Mouse (Mus musculus): ENCODE data around the gene Asf1a. TPM values are rescaled to one million over a fixed set of nuclear protein-coding genes. Genes with fewer than 3 reads are reported as not detected.
"Not testable (repeated sequence)": the region's sequence is repeated elsewhere in the genome, so short reads cannot be mapped to it uniquely, and the experiment has no call there.

Gene Asf1a
- polyA plus RNA-seq, 1 experiment from 2014 or later, result 126 TPM

DNA sequence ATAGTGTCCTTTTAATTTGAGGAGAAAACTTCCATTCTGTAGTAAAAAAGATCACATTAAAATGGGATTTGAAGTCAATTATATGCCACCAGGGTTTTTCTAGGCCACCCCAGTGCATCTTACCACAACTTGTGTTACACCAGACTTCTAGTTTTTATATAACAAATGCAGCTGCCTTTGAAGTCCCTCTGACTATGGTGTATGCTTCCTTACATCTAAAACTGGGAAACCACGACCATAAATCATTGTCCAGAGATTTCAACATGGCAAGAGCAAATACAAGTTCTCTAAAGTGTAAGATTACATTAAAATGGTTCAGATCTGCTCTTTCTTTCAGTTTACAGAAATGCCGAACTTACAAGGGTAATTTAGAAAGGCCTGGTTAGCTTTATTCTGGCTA lies 11.7 kb downstream of the Asf1a start:
- ATAC-seq (replicated peaks; ENCODE audit: low FRiP score, low read depth) (no peak), DNase-seq (ENCODE audit: low spot score) (no peak)
- Histone ChIP-seq H3K4me1 (replicated peaks; ENCODE audit: insufficient read depth, low read length) (no peaks in the 10 kb centered on the region), H3K4me3 (replicated peaks; ENCODE audit: low read depth, low read length) (no peak overlapping the region), H3K9me3 (replicated peaks; ENCODE audit: low read length) (no peaks in the 10 kb centered on the region), H3K9ac (ENCODE audit: low read depth, low read length) (no peak overlapping the region), H3K27me3 (ENCODE audit: insufficient read depth, low read length) (no peaks in the 10 kb centered on the region), H3K4me2 (ENCODE audit: low read length) (no peak overlapping the region), H3K27ac (no peak overlapping the region), H3K36me3 (ENCODE audit: insufficient read depth, low read length) (peaks cover 42% of the 10 kb centered on the region)
- no peak for TF ChIP-seq CTCF (IDR thresholded peaks at IDR 0.05; ENCODE audit: low read depth)
- 58% methylated on average over 2 of the region's 2 CpGs for WGBS

DNA sequence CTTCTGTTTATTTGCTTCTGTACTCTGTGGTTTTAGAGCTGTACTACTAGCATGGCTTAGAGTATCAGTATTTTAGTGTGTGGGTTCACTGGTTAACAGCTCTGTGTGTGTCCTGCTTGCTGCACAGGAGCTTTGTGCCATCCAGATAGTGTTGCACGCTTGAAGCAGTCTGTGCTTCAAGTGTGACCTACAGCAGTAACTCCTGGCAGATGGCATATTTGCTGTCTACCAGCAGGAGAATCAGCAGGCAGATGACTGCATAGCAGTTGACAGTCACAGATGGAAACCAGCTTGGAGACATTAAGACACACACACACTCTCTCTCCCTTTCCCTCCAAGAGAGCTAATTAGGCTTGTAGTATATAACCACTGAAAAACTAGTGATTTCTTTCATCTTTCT lies 15.6 kb downstream of the Asf1a start:
- H3K9me3 ChIP-seq (replicated peaks; ENCODE audit: low read length), result no peaks in the 10 kb centered on the region
- H3K9ac ChIP-seq (ENCODE audit: low read depth, low read length), result no peak overlapping the region
- H3K4me2 ChIP-seq (ENCODE audit: low read length), result no peak overlapping the region
- 67% methylated on average over 1 of the region's 1 CpGs for WGBS
- H3K4me3 ChIP-seq (replicated peaks; ENCODE audit: low read depth, low read length), result no peak overlapping the region
- no peak overlapping the region for H3K27ac ChIP-seq
- no peaks in the 10 kb centered on the region for H3K27me3 ChIP-seq (ENCODE audit: insufficient read depth, low read length)
- ATAC-seq (replicated peaks; ENCODE audit: low FRiP score, low read depth) (no peak), DNase-seq (ENCODE audit: low spot score) (no peak)
- H3K4me1 ChIP-seq (replicated peaks; ENCODE audit: insufficient read depth, low read length), result no peaks in the 10 kb centered on the region
- TF ChIP-seq CTCF (IDR thresholded peaks at IDR 0.05; ENCODE audit: low read depth), result no peak
- H3K36me3 ChIP-seq (ENCODE audit: insufficient read depth, low read length), result peaks cover 28% of the 10 kb centered on the region; the same call in 1 of the 2 replicates

DNA sequence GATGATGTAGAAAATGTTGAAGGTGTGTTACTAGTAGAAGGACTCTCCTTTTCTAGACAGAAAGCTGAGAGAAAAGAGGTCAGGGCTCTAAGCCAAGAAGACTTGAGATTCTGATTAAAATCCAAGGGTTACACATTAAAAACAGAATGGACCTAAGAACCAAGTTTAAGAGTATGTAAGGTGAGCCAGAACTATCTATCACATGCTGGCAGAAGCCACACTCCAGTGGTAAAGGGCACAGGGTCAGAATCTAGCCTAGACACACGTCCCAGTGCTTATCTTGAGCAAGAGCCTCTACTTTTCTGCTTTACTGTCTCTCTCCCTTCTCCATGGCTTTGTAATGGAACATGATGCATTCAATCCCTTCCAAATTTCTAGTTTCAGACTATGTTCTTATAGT lies 17.4 kb downstream of the Asf1a start:
- Histone ChIP-seq H3K4me2 (ENCODE audit: low read length) (no peak overlapping the region), H3K9me3 (replicated peaks; ENCODE audit: low read length) (no peaks in the 10 kb centered on the region), H3K27ac (no peak overlapping the region), H3K9ac (ENCODE audit: low read depth, low read length) (no peak overlapping the region), H3K27me3 (ENCODE audit: insufficient read depth, low read length) (no peaks in the 10 kb centered on the region), H3K4me1 (replicated peaks; ENCODE audit: insufficient read depth, low read length) (no peaks in the 10 kb centered on the region), H3K4me3 (replicated peaks; ENCODE audit: low read depth, low read length) (no peak overlapping the region), H3K36me3 (ENCODE audit: insufficient read depth, low read length) (peaks cover 25% of the 10 kb centered on the region; the same call in 1 of the 2 replicates)
- 28% methylated on average over 1 of the region's 1 CpGs for WGBS
- ATAC-seq (replicated peaks; ENCODE audit: low FRiP score, low read depth) (no peak), DNase-seq (ENCODE audit: low spot score) (no peak)
- no peak for TF ChIP-seq CTCF (IDR thresholded peaks at IDR 0.05; ENCODE audit: low read depth)

DNA sequence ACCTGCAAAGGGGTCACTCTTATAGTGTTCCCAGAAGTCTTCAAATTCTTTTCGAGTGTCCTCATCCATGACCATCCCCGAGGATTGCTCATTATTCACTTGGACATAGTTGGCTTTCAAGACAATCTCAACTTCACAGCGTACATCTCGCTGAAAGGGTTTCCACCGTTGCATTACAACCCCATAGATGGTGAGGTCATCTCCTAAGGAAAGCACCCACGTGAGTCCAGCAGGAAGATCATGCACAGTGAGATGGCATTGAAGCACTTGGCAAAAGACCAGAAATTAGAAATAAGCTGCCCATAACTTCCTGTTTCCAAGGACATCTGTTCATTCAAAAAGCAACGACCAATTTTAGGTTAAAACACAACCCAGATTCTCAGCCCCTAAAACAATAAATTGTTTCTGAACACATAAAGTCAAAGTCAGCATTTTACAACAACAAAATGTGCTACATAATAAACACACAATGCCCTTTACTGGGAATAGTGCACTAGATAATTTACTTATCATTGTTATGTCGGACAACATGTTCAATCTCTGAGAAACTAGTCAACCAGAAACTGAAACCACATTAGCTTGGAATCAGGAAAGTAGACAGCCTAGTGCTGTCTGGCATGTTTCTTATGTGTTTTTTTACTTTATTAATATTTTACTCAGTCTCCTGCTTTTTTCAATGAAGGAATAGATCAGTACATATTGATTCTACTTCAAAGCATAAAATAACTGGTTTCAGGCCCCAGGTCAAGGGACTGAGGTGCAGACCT lies 19.5 kb downstream of the Asf1a start:
- DNase-seq (ENCODE audit: low spot score), result no peak
- 76% methylated on average over 8 of the region's 8 CpGs for WGBS
- no peak overlapping the region for H3K4me2 ChIP-seq (ENCODE audit: low read length)
- no peaks in the 10 kb centered on the region for H3K27me3 ChIP-seq (ENCODE audit: insufficient read depth, low read length)
- H3K9me3 ChIP-seq (replicated peaks; ENCODE audit: low read length), result no peaks in the 10 kb centered on the region
- H3K27ac ChIP-seq, result no peak overlapping the region
- H3K9ac ChIP-seq (ENCODE audit: low read depth, low read length), result no peak overlapping the region
- no peaks in the 10 kb centered on the region for H3K4me1 ChIP-seq (replicated peaks; ENCODE audit: insufficient read depth, low read length)
- no peak for TF ChIP-seq CTCF (IDR thresholded peaks at IDR 0.05; ENCODE audit: low read depth)
- H3K36me3 ChIP-seq (ENCODE audit: insufficient read depth, low read length), result peaks cover 18% of the 10 kb centered on the region; the same call in 1 of the 2 replicates
- no peak overlapping the region for H3K4me3 ChIP-seq (replicated peaks; ENCODE audit: low read depth, low read length)
- ATAC-seq (replicated peaks; ENCODE audit: low FRiP score, low read depth), result no peak

- Histone ChIP-seq H3K27ac (peak overlapping the region; percentile 97), H3K36me3 (ENCODE audit: insufficient read depth, low read length) (no peaks in the 10 kb centered on the region), H3K27me3 (ENCODE audit: insufficient read depth, low read length) (no peaks in the 10 kb centered on the region), H3K4me3 (replicated peaks; ENCODE audit: low read depth, low read length) (peak overlapping the region; percentile 82), H3K4me2 (ENCODE audit: low read length) (peak overlapping the region; percentile 64), H3K9ac (ENCODE audit: low read depth, low read length) (peak overlapping the region; percentile 88), H3K9me3 (replicated peaks; ENCODE audit: low read length) (no peaks in the 10 kb centered on the region), H3K4me1 (replicated peaks; ENCODE audit: insufficient read depth, low read length) (no peaks in the 10 kb centered on the region)
- TF ChIP-seq CTCF (IDR thresholded peaks at IDR 0.05; ENCODE audit: low read depth), result peak; percentile 65
- WGBS, result under 1% methylated on average over 67 of the region's 67 CpGs
- peak; percentile 92 for DNase-seq (ENCODE audit: low spot score)
- ATAC-seq (replicated peaks; ENCODE audit: low FRiP score, low read depth), result peak; percentile 81
Observed at GRCm38 (mm10) chr10:53629247-53629917, 32.8 kb downstream of the Asf1a start.

DNA sequence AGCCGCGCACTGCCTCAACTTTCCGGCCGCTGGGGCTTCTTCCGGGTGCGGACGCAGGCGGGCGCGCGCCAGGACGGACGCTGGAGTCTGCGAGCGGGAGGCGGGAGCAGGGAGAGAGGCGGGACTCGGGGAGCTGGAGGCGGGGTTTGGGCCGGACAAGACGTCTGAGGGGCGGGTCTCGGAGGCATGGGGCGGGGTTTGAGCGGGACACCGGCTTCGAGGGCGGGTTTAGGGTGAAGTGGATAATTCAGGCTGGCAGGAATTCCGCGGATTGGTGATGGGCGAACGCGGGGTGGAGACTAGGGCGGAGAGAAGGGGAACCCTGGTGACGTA lies 33.3 kb downstream of the Asf1a start:
- H3K4me3 ChIP-seq (replicated peaks; ENCODE audit: low read depth, low read length), result peak overlapping the region; percentile 82
- no peaks in the 10 kb centered on the region for H3K36me3 ChIP-seq (ENCODE audit: insufficient read depth, low read length)
- H3K9ac ChIP-seq (ENCODE audit: low read depth, low read length), result peak overlapping the region; percentile 88
- 1% methylated on average over 35 of the region's 35 CpGs for WGBS
- DNase-seq (ENCODE audit: low spot score) (peak; percentile 98), ATAC-seq (replicated peaks; ENCODE audit: low FRiP score, low read depth) (peak; percentile 97)
- H3K27me3 ChIP-seq (ENCODE audit: insufficient read depth, low read length), result no peaks in the 10 kb centered on the region
- peak overlapping the region; percentile 64 for H3K4me2 ChIP-seq (ENCODE audit: low read length)
- no peak for TF ChIP-seq CTCF (IDR thresholded peaks at IDR 0.05; ENCODE audit: low read depth)
- H3K9me3 ChIP-seq (replicated peaks; ENCODE audit: low read length), result no peaks in the 10 kb centered on the region
- no peaks in the 10 kb centered on the region for H3K4me1 ChIP-seq (replicated peaks; ENCODE audit: insufficient read depth, low read length)
- H3K27ac ChIP-seq, result peak overlapping the region; percentile 97

- Histone ChIP-seq H3K9ac (ENCODE audit: low read depth, low read length) (peak within 1 kb of the TSS; percentile 88), H3K4me3 (replicated peaks; ENCODE audit: low read depth, low read length) (peak within 1 kb of the TSS; percentile 82), H3K4me2 (ENCODE audit: low read length) (peak within 1 kb of the TSS; percentile 64), H3K27ac (peak within 1 kb of the TSS; percentile 97)
- H3K4me1 ChIP-seq (replicated peaks; ENCODE audit: insufficient read depth, low read length); H3K27me3 ChIP-seq (ENCODE audit: insufficient read depth, low read length); DNase-seq (ENCODE audit: low spot score); H3K36me3 ChIP-seq (ENCODE audit: insufficient read depth, low read length); H3K9me3 ChIP-seq (replicated peaks; ENCODE audit: low read length); ATAC-seq (replicated peaks; ENCODE audit: low FRiP score, low read depth): not testable (repeated sequence)
- 57% methylated on average over 10 of the region's 10 CpGs for WGBS
Observed at GRCm38 (mm10) chr10:53630339-53630738, 33.8 kb downstream of the Asf1a start, which contains the start of gene Mcm9. Mcm9 (minus strand) TSS chr10:53630439.
